Mouse (Mus musculus) gastrocnemius, adult 2 months (tissue): ENCODE results near the gene Cacna1c. TPM values are rescaled to one million over a fixed set of nuclear protein-coding genes. Genes with fewer than 3 reads are reported as not detected.

Source experiments
- DNase-seq: peaks from one replicate; pipeline ENCODE4 v3.0.0; 2022
- H3K27ac ChIP-seq: fragments of 200-600 bp; 2 replicates; pipeline ENCODE4 v1.8.1; 2022; ENCODE audit warnings: mild to moderate bottlenecking
- H3K4me3 ChIP-seq: fragments of 200-600 bp; 2 replicates; pipeline ENCODE4 v1.8.1; 2022; ENCODE audit warnings: mild to moderate bottlenecking, moderate library complexity
- CTCF ChIP-seq: fragments of 200-600 bp; IDR thresholded peaks from 2 replicates; pipeline ENCODE4 v1.8.1; 2022; ENCODE audit warnings: antibody characterized with exemption, mild to moderate bottlenecking, moderate library complexity
- intact Hi-C: fragments of 180-260 bp; cut with DNase I; formaldehyde crosslinking; loops from one replicate; pipeline ENCODE4 v1.15.1; 2025
- total RNA-seq, 2 experiments: library from RNA; stranded (reverse); gene quantifications; 2 replicates each; pipeline ENCODE4 v1.2.3; 2021

Gene Cacna1c
- total RNA-seq, 2 experiments from 2014 or later: 1.7 to 1.9 TPM

GRCm38 (mm10) chr6:118864696-118865620, 331.3 kb downstream of the Cacna1c start:
- intact Hi-C loops: no loop called here
- no peak for DNase-seq
- H3K4me3 ChIP-seq: no peak overlapping the region
- H3K27ac ChIP-seq: peak overlapping the region; percentile 6; the same call in 1 of the 2 replicates
- no peak for TF ChIP-seq CTCF

- Histone ChIP-seq H3K4me3 (no peak overlapping the region), H3K27ac (no peak overlapping the region)
- DNase-seq: no peak
- TF ChIP-seq CTCF: no peak
- intact Hi-C loops: no loop called here
Observed at GRCm38 (mm10) chr6:118862727-118863126, 333.5 kb downstream of the Cacna1c start.

- no peak overlapping the region for H3K4me3 ChIP-seq
- TF ChIP-seq CTCF: no peak
- H3K27ac ChIP-seq: no peak overlapping the region
- DNase-seq: no peak
- intact Hi-C loops: no loop called here
Observed at GRCm38 (mm10) chr6:118862091-118862490, 334.1 kb downstream of the Cacna1c start.

- intact Hi-C loops: no loop called here
- TF ChIP-seq CTCF: no peak
Observed at GRCm38 (mm10) chr6:118858431-118858830, 337.8 kb downstream of the Cacna1c start.

GRCm38 (mm10) chr6:118852131-118852530, 344.1 kb downstream of the Cacna1c start:
- TF ChIP-seq CTCF: no peak
- no peak overlapping the region for H3K4me3 ChIP-seq
- H3K27ac ChIP-seq: no peak overlapping the region
- intact Hi-C loops: no loop called here
- no peak for DNase-seq

More at GRCm38 (mm10) chr6:118858431-118858830, 337.8 kb downstream of the Cacna1c start:
- DNase-seq: no peak
- Histone ChIP-seq H3K4me3 (no peak overlapping the region), H3K27ac (no peak overlapping the region)

GRCm38 (mm10) chr6:118851086-118851485, 345.1 kb downstream of the Cacna1c start:
- intact Hi-C loops: no loop called here
- no peak overlapping the region for H3K27ac ChIP-seq
- DNase-seq: no peak
- no peak for TF ChIP-seq CTCF
- no peak overlapping the region for H3K4me3 ChIP-seq

GRCm38 (mm10) chr6:118848640-118849039, 347.6 kb downstream of the Cacna1c start:
- no peak overlapping the region for H3K4me3 ChIP-seq
- intact Hi-C loops: no loop called here
- peak; percentile 41 for TF ChIP-seq CTCF
- no peak overlapping the region for H3K27ac ChIP-seq
- DNase-seq: no peak

GRCm38 (mm10) chr6:118847751-118848150, 348.5 kb downstream of the Cacna1c start:
- no peak overlapping the region for H3K4me3 ChIP-seq
- no peak for DNase-seq
- no peak overlapping the region for H3K27ac ChIP-seq
- no peak for TF ChIP-seq CTCF
- intact Hi-C loops: no loop called here

GRCm38 (mm10) chr6:118845829-118846228, 350.4 kb downstream of the Cacna1c start:
- intact Hi-C loops: no loop called here
- no peak for TF ChIP-seq CTCF
- H3K27ac ChIP-seq: no peak overlapping the region

GRCm38 (mm10) chr6:118845180-118845579, 351.0 kb downstream of the Cacna1c start:
- no peak for DNase-seq
- H3K27ac ChIP-seq: no peak overlapping the region
- TF ChIP-seq CTCF: no peak
- H3K4me3 ChIP-seq: no peak overlapping the region
- intact Hi-C loops: no loop called here

More at GRCm38 (mm10) chr6:118845829-118846228, 350.4 kb downstream of the Cacna1c start:
- no peak for DNase-seq
- H3K4me3 ChIP-seq: no peak overlapping the region

- intact Hi-C loops: no loop called here
- no peak for TF ChIP-seq CTCF
- Histone ChIP-seq H3K27ac (no peak overlapping the region), H3K4me3 (no peak overlapping the region)
- DNase-seq: no peak
Observed at GRCm38 (mm10) chr6:118843566-118843965, 352.7 kb downstream of the Cacna1c start.

- DNase-seq: no peak
- no peak for TF ChIP-seq CTCF
- intact Hi-C loops: no loop called here
- Histone ChIP-seq H3K4me3 (no peak overlapping the region), H3K27ac (no peak overlapping the region)
Observed at GRCm38 (mm10) chr6:118841892-118842291, 354.3 kb downstream of the Cacna1c start.
